Mouse (Mus musculus): Measurements from ENCODE around the gene Lsm14b. TPM values are rescaled to one million over a fixed set of nuclear protein-coding genes. Genes with fewer than 3 reads are reported as not detected.

Gene Lsm14b
- total and polyA plus RNA-seq, 3 experiments = 12.2 to 16.5 (median 15.3) TPM

- in situ Hi-C loops (cut with MboI; ENCODE audit: low pct_ligation_motif_present, low pct_unique_long_range_greater_than_20kb, low sequenced_read_pairs) = no loop called here
- dilution Hi-C loops (cut with MboI; ENCODE audit: extremely low pct_ligation_motif_present, extremely low pct_unique_long_range_greater_than_20kb, low sequenced_read_pairs) = loop anchor here (25.0 kb wide), 1 partner anchor 159 kb away; no protein-coding TSS in a partner anchor
- Histone ChIP-seq H3K4me1 (ENCODE audit: control insufficient read depth in 1 of 2, insufficient read depth in 2 of 2) (peaks cover 10 to 22% of the 10 kb centered on the region in 2 experiments), H3K9me3 (replicated peaks; ENCODE audit: low read length) (no peaks in the 10 kb centered on the region), H3K36me3 (replicated peaks in 1 of 2; ENCODE audit: control insufficient read depth in 1 of 2, insufficient read depth in 1 of 2, low read length in 1 of 2) (peaks cover 14 to 42% of the 10 kb centered on the region in 2 experiments), H3K27me3 (replicated peaks) (no peaks in the 10 kb centered on the region), H3K4me3 (replicated peaks in 1 of 3; ENCODE audit: low read depth in 2 of 3, low read length in 2 of 3, poor library complexity in 1 of 3) (peak overlapping the region in 1 of 3 experiments; percentile 92), H3K27ac (ENCODE audit: insufficient read depth, low read depth) (no peak overlapping the region), H3K79me2 (replicated peaks; ENCODE audit: control insufficient read depth, extremely low read depth, insufficient read depth, poor library complexity, severe bottlenecking) (peaks cover 4% of the 10 kb centered on the region; the same call in 1 of the 2 replicates), H3K9ac (ENCODE audit: insufficient read depth, low read depth) (no peak overlapping the region; the same call in 1 of the 2 replicates), H3K4me2 (ENCODE audit: insufficient read depth, low read depth, poor library complexity, severe bottlenecking) (no peak overlapping the region)
- no peak for TF ChIP-seq SMC3 (IDR thresholded peaks at IDR 0.05; ENCODE audit: low read depth, low read length)
- no peak for TF ChIP-seq POLR2A (IDR thresholded peaks at IDR 0.05; ENCODE audit: low read depth, low read length)
- no peak for TF ChIP-seq NRF1 (IDR thresholded peaks at IDR 0.05; ENCODE audit: low read depth, low read length)
- TF ChIP-seq JUND (conservative IDR thresholded peaks at IDR 0.05; ENCODE audit: low read depth, low read length) = no peak
- no peak for TF ChIP-seq KAT2A (IDR thresholded peaks at IDR 0.05; ENCODE audit: insufficient replicate concordance, low read length)
- TF ChIP-seq CTCF (conservative IDR thresholded peaks at IDR 0.05 in 1 of 2, IDR thresholded peaks at IDR 0.05 in 1 of 2; ENCODE audit: low read depth in 2 of 2, low read length in 2 of 2) = no peak
- DNase-seq (ENCODE audit: extremely low read depth) = no peak
Observed at GRCm38 (mm10) chr2:180071671-180072070, 46.9 kb downstream of the Lsm14b start.

GRCm38 (mm10) chr2:180072886-180073285 is 48.1 kb downstream of the Lsm14b start:
- Histone ChIP-seq H3K4me1 (ENCODE audit: control insufficient read depth in 1 of 2, insufficient read depth in 2 of 2) (peaks cover 10 to 22% of the 10 kb centered on the region in 2 experiments), H3K79me2 (replicated peaks; ENCODE audit: control insufficient read depth, extremely low read depth, insufficient read depth, poor library complexity, severe bottlenecking) (peaks cover 4% of the 10 kb centered on the region; the same call in 1 of the 2 replicates), H3K9ac (ENCODE audit: insufficient read depth, low read depth) (no peak overlapping the region), H3K4me2 (ENCODE audit: insufficient read depth, low read depth, poor library complexity, severe bottlenecking) (no peak overlapping the region), H3K27me3 (replicated peaks) (no peaks in the 10 kb centered on the region), H3K27ac (ENCODE audit: insufficient read depth, low read depth) (no peak overlapping the region), H3K9me3 (replicated peaks; ENCODE audit: low read length) (no peaks in the 10 kb centered on the region), H3K36me3 (replicated peaks in 1 of 2; ENCODE audit: control insufficient read depth in 1 of 2, insufficient read depth in 1 of 2, low read length in 1 of 2) (peaks cover 6 to 44% of the 10 kb centered on the region in 2 experiments), H3K4me3 (replicated peaks in 1 of 3; ENCODE audit: low read depth in 2 of 3, low read length in 2 of 3, poor library complexity in 1 of 3) (no peak overlapping the region)
- dilution Hi-C loops (cut with MboI; ENCODE audit: extremely low pct_ligation_motif_present, extremely low pct_unique_long_range_greater_than_20kb, low sequenced_read_pairs) = loop anchor here (25.0 kb wide), 1 partner anchor 161 kb away; no protein-coding TSS in a partner anchor
- in situ Hi-C loops (cut with MboI; ENCODE audit: low pct_ligation_motif_present, low pct_unique_long_range_greater_than_20kb, low sequenced_read_pairs) = no loop called here
- no peak for DNase-seq (ENCODE audit: extremely low read depth)
- no peak for TF ChIP-seq ZNF384 (IDR thresholded peaks at IDR 0.05; ENCODE audit: low read depth, low read length)
- no peak for TF ChIP-seq GABPA (IDR thresholded peaks at IDR 0.05; ENCODE audit: insufficient replicate concordance, low read depth, low read length)
- TF ChIP-seq TCF12 (IDR thresholded peaks at IDR 0.05; ENCODE audit: low read depth, low read length) = no peak
- no peak for TF ChIP-seq POLR2A (IDR thresholded peaks at IDR 0.05; ENCODE audit: low read depth, low read length)
- no peak for TF ChIP-seq POLR2AphosphoS2 (IDR thresholded peaks at IDR 0.05; ENCODE audit: low read depth, low read length)
- no peak for TF ChIP-seq PAX5 (IDR thresholded peaks at IDR 0.05; ENCODE audit: low read length)
- no peak for TF ChIP-seq USF2 (conservative IDR thresholded peaks at IDR 0.05; ENCODE audit: low read depth, low read length)
- TF ChIP-seq JUN (IDR thresholded peaks at IDR 0.05; ENCODE audit: insufficient read depth, low read depth, low read length) = no peak
- no peak for TF ChIP-seq CHD1 (IDR thresholded peaks at IDR 0.05; ENCODE audit: low read depth, low read length)
- TF ChIP-seq CTCF (conservative IDR thresholded peaks at IDR 0.05 in 1 of 2, IDR thresholded peaks at IDR 0.05 in 1 of 2; ENCODE audit: low read depth in 2 of 2, low read length in 2 of 2) = no peak
- no peak for TF ChIP-seq MAFK (IDR thresholded peaks at IDR 0.05; ENCODE audit: insufficient replicate concordance, low read length)
- no peak for TF ChIP-seq RCOR1 (conservative IDR thresholded peaks at IDR 0.05; ENCODE audit: low read depth, low read length)
- no peak for TF ChIP-seq MAZ (IDR thresholded peaks at IDR 0.05; ENCODE audit: low read depth, low read length)
- TF ChIP-seq CHD2 (IDR thresholded peaks at IDR 0.05; ENCODE audit: low read length) = no peak
- no peak for TF ChIP-seq HCFC1 (IDR thresholded peaks at IDR 0.05; ENCODE audit: low read depth, low read length)
- no peak for TF ChIP-seq ZKSCAN1 (IDR thresholded peaks at IDR 0.05; ENCODE audit: borderline replicate concordance, low read depth, low read length)
